Mouse (Mus musculus): ENCODE measurements around the gene Gm49321.

- TF ChIP-seq POLR2A (IDR thresholded peaks at IDR 0.05; ENCODE audit: low read depth, low read length) (no peak), CTCF (IDR thresholded peaks at IDR 0.05; ENCODE audit: borderline replicate concordance, insufficient read depth, low read length) (no peak)
These were observed 2.9 kb upstream of the Gm49321 start for GRCm38 (mm10) chr12:73934528-73934927.
